Mouse (Mus musculus): ENCODE measurements around the gene F3. TPM values are rescaled to one million over a fixed set of nuclear protein-coding genes. Genes with fewer than 3 reads are reported as not detected.
A peak's percentile ranks its signal among the peaks of the same experiment; 100 is the strongest.

Gene F3
- polyA plus RNA-seq, 1 experiment, result not detected

GRCm38 (mm10) chr3:121687741-121688140, 35.6 kb upstream of the F3 start:
- peaks cover 4% of the 10 kb centered on the region for H3K4me1 ChIP-seq (ENCODE audit: control insufficient read depth, insufficient read depth, low read length)
- no peak overlapping the region for H3K27ac ChIP-seq (ENCODE audit: insufficient read depth, low read depth, low read length)
- H3K4me3 ChIP-seq (ENCODE audit: insufficient read depth, low read length), result no peak overlapping the region
- TF ChIP-seq CTCF (IDR thresholded peaks at IDR 0.05; ENCODE audit: low read depth, low read length), result no peak
- TF ChIP-seq POLR2A (IDR thresholded peaks at IDR 0.05; ENCODE audit: borderline replicate concordance, low read depth, low read length), result no peak

GRCm38 (mm10) chr3:121689029-121689428, 34.3 kb upstream of the F3 start:
- H3K4me1 ChIP-seq (ENCODE audit: control insufficient read depth, insufficient read depth, low read length), result peaks cover 11% of the 10 kb centered on the region
- no peak overlapping the region for H3K4me3 ChIP-seq (ENCODE audit: insufficient read depth, low read length)
- H3K27ac ChIP-seq (ENCODE audit: insufficient read depth, low read depth, low read length), result no peak overlapping the region
- TF ChIP-seq CTCF (IDR thresholded peaks at IDR 0.05; ENCODE audit: low read depth, low read length), result no peak
- no peak for TF ChIP-seq POLR2A (IDR thresholded peaks at IDR 0.05; ENCODE audit: borderline replicate concordance, low read depth, low read length)

- Histone ChIP-seq H3K4me1 (ENCODE audit: control insufficient read depth, insufficient read depth, low read length) (peaks cover 12% of the 10 kb centered on the region), H3K4me3 (ENCODE audit: insufficient read depth, low read length) (no peak overlapping the region), H3K27ac (ENCODE audit: insufficient read depth, low read depth, low read length) (no peak overlapping the region)
- TF ChIP-seq CTCF (IDR thresholded peaks at IDR 0.05; ENCODE audit: low read depth, low read length), result no peak
- no peak for TF ChIP-seq POLR2A (IDR thresholded peaks at IDR 0.05; ENCODE audit: borderline replicate concordance, low read depth, low read length)
Observed at GRCm38 (mm10) chr3:121689697-121690096, 33.6 kb upstream of the F3 start.

- H3K4me1 ChIP-seq (ENCODE audit: control insufficient read depth, insufficient read depth, low read length), result peaks cover 17% of the 10 kb centered on the region
- no peak for TF ChIP-seq POLR2A (IDR thresholded peaks at IDR 0.05; ENCODE audit: borderline replicate concordance, low read depth, low read length)
- TF ChIP-seq CTCF (IDR thresholded peaks at IDR 0.05; ENCODE audit: low read depth, low read length), result no peak
- H3K4me3 ChIP-seq (ENCODE audit: insufficient read depth, low read length), result peak overlapping the region; percentile 15
- no peak overlapping the region for H3K27ac ChIP-seq (ENCODE audit: insufficient read depth, low read depth, low read length)
Observed at GRCm38 (mm10) chr3:121693001-121693730, 30.2 kb upstream of the F3 start.

- Histone ChIP-seq H3K4me3 (ENCODE audit: insufficient read depth, low read length) (no peak overlapping the region), H3K27ac (ENCODE audit: insufficient read depth, low read depth, low read length) (no peak overlapping the region)
- no peak for TF ChIP-seq POLR2A (IDR thresholded peaks at IDR 0.05; ENCODE audit: borderline replicate concordance, low read depth, low read length)
- TF ChIP-seq CTCF (IDR thresholded peaks at IDR 0.05; ENCODE audit: low read depth, low read length), result no peak
Observed at GRCm38 (mm10) chr3:121693746-121694145, 29.6 kb upstream of the F3 start.

GRCm38 (mm10) chr3:121697169-121697568, 26.2 kb upstream of the F3 start:
- TF ChIP-seq CTCF (IDR thresholded peaks at IDR 0.05; ENCODE audit: low read depth, low read length) (no peak), POLR2A (IDR thresholded peaks at IDR 0.05; ENCODE audit: borderline replicate concordance, low read depth, low read length) (no peak)
- H3K27ac ChIP-seq (ENCODE audit: insufficient read depth, low read depth, low read length), result no peak overlapping the region
- peaks cover 17% of the 10 kb centered on the region for H3K4me1 ChIP-seq (ENCODE audit: control insufficient read depth, insufficient read depth, low read length)
- no peak overlapping the region for H3K4me3 ChIP-seq (ENCODE audit: insufficient read depth, low read length)

More at GRCm38 (mm10) chr3:121693746-121694145, 29.6 kb upstream of the F3 start:
- peaks cover 17% of the 10 kb centered on the region for H3K4me1 ChIP-seq (ENCODE audit: control insufficient read depth, insufficient read depth, low read length)

GRCm38 (mm10) chr3:121699401-121699800, 23.9 kb upstream of the F3 start:
- Histone ChIP-seq H3K4me3 (ENCODE audit: insufficient read depth, low read length) (no peak overlapping the region), H3K4me1 (ENCODE audit: control insufficient read depth, insufficient read depth, low read length) (peaks cover 5% of the 10 kb centered on the region), H3K27ac (ENCODE audit: insufficient read depth, low read depth, low read length) (no peak overlapping the region)
- TF ChIP-seq POLR2A (IDR thresholded peaks at IDR 0.05; ENCODE audit: borderline replicate concordance, low read depth, low read length), result no peak
- no peak for TF ChIP-seq CTCF (IDR thresholded peaks at IDR 0.05; ENCODE audit: low read depth, low read length)

- no peak overlapping the region for H3K27ac ChIP-seq (ENCODE audit: insufficient read depth, low read depth, low read length)
- peaks cover 5% of the 10 kb centered on the region for H3K4me1 ChIP-seq (ENCODE audit: control insufficient read depth, insufficient read depth, low read length)
- TF ChIP-seq CTCF (IDR thresholded peaks at IDR 0.05; ENCODE audit: low read depth, low read length), result no peak
- no peak for TF ChIP-seq POLR2A (IDR thresholded peaks at IDR 0.05; ENCODE audit: borderline replicate concordance, low read depth, low read length)
- no peak overlapping the region for H3K4me3 ChIP-seq (ENCODE audit: insufficient read depth, low read length)
Observed at GRCm38 (mm10) chr3:121699849-121700248, 23.5 kb upstream of the F3 start.

GRCm38 (mm10) chr3:121700364-121700952, 22.9 kb upstream of the F3 start:
- TF ChIP-seq POLR2A (IDR thresholded peaks at IDR 0.05; ENCODE audit: borderline replicate concordance, low read depth, low read length), result no peak
- H3K27ac ChIP-seq (ENCODE audit: insufficient read depth, low read depth, low read length), result no peak overlapping the region
- no peak overlapping the region for H3K4me3 ChIP-seq (ENCODE audit: insufficient read depth, low read length)
- peaks cover 5% of the 10 kb centered on the region for H3K4me1 ChIP-seq (ENCODE audit: control insufficient read depth, insufficient read depth, low read length)

GRCm38 (mm10) chr3:121703155-121703879, 20.0 kb upstream of the F3 start:
- Histone ChIP-seq H3K4me1 (ENCODE audit: control insufficient read depth, insufficient read depth, low read length) (no peaks in the 10 kb centered on the region), H3K4me3 (ENCODE audit: insufficient read depth, low read length) (no peak overlapping the region), H3K27ac (ENCODE audit: insufficient read depth, low read depth, low read length) (no peak overlapping the region)
- TF ChIP-seq POLR2A (IDR thresholded peaks at IDR 0.05; ENCODE audit: borderline replicate concordance, low read depth, low read length) (no peak), CTCF (IDR thresholded peaks at IDR 0.05; ENCODE audit: low read depth, low read length) (no peak)

Measured in bone marrow macrophage, adult 2 months (primary cell).